Mouse (Mus musculus) olfactory bulb, adult 2 months (tissue): ENCODE data around the gene Sirt1.

ENCODE experiments used
- CTCF ChIP-seq: fragments of 200-500 bp; IDR thresholded peaks from 2 replicates; pipeline ENCODE4 v1.5.1; 2012; ENCODE audit warnings: low read depth, mild to moderate bottlenecking, low read length, moderate library complexity; ENCODE audit not compliant: insufficient read depth
- POLR2A ChIP-seq: fragments of 200-500 bp; IDR thresholded peaks from 2 replicates; pipeline ENCODE4 v1.6.1; 2012; ENCODE audit warnings: mild to moderate bottlenecking, low read depth, low read length, moderate library complexity; ENCODE audit not compliant: insufficient read depth

- no peak for TF ChIP-seq CTCF
- no peak for TF ChIP-seq POLR2A
Observed at GRCm38 (mm10) chr10:63403636-63404035, 22.1 kb upstream of the Sirt1 start.
